Mouse (Mus musculus): ENCODE data around the gene Pola1. TPM values are rescaled to one million over a fixed set of nuclear protein-coding genes. Genes with fewer than 3 reads are reported as not detected.

Gene Pola1
- polyA plus RNA-seq, 1 experiment: 1.4 TPM

GRCm38 (mm10) chrX:93650738-93651137, 18.8 kb upstream of the Pola1 start:
- TF ChIP-seq SRF (IDR thresholded peaks at IDR 0.05; ENCODE audit: control insufficient read depth, insufficient read length, low read depth): no peak
- TF ChIP-seq MAX (IDR thresholded peaks at IDR 0.05; ENCODE audit: low read depth): no peak
- TF ChIP-seq CEBPB (IDR thresholded peaks at IDR 0.05; ENCODE audit: insufficient read depth, poor library complexity, severe bottlenecking): no peak
- no peak for TF ChIP-seq USF1 (IDR thresholded peaks at IDR 0.05; ENCODE audit: low read depth)
- no peak for TF ChIP-seq TCF12 (IDR thresholded peaks at IDR 0.05; ENCODE audit: insufficient read depth, poor library complexity, severe bottlenecking)
- no peak for TF ChIP-seq TCF3 (IDR thresholded peaks at IDR 0.05; ENCODE audit: insufficient read length, low read depth)
- no peak for TF ChIP-seq REST (IDR thresholded peaks at IDR 0.05; ENCODE audit: insufficient read depth, insufficient read length)
- TF ChIP-seq E2F4 (IDR thresholded peaks at IDR 0.05; ENCODE audit: insufficient read depth): no peak
- TF ChIP-seq MYOG (IDR thresholded peaks at IDR 0.05; ENCODE audit: control insufficient read depth in 1 of 3, insufficient read depth in 1 of 3, insufficient read length in 2 of 3, low read depth in 2 of 3): no peak
- no peak for TF ChIP-seq MYOD1 (IDR thresholded peaks at IDR 0.05; ENCODE audit: control insufficient read depth in 1 of 3, insufficient read length in 2 of 3, low read depth in 2 of 3)
- Histone ChIP-seq H3K36me3 (ENCODE audit: control insufficient read depth, insufficient read depth) (no peaks in the 10 kb centered on the region), H3K4me3 (no peak overlapping the region), H3K4me2 (ENCODE audit: low read depth) (no peak overlapping the region), H3K27me3 (ENCODE audit: control insufficient read depth, insufficient read depth, insufficient read length) (no peaks in the 10 kb centered on the region), H3ac (ENCODE audit: control insufficient read depth, insufficient read length) (no peak overlapping the region), H3K79me2 (ENCODE audit: control insufficient read depth, insufficient read depth) (no peaks in the 10 kb centered on the region)

- Histone ChIP-seq H3ac (ENCODE audit: control insufficient read depth, insufficient read length) (no peak overlapping the region), H3K79me2 (ENCODE audit: control insufficient read depth, insufficient read depth) (no peaks in the 10 kb centered on the region), H3K27me3 (ENCODE audit: control insufficient read depth, insufficient read depth, insufficient read length) (no peaks in the 10 kb centered on the region), H3K4me2 (ENCODE audit: low read depth) (no peak overlapping the region), H3K36me3 (ENCODE audit: control insufficient read depth, insufficient read depth) (no peaks in the 10 kb centered on the region), H3K4me3 (no peak overlapping the region)
- TF ChIP-seq USF1 (IDR thresholded peaks at IDR 0.05; ENCODE audit: low read depth) (no peak), MYOG (IDR thresholded peaks at IDR 0.05; ENCODE audit: control insufficient read depth in 1 of 3, insufficient read depth in 1 of 3, insufficient read length in 2 of 3, low read depth in 2 of 3) (no peak), CEBPB (IDR thresholded peaks at IDR 0.05; ENCODE audit: insufficient read depth, poor library complexity, severe bottlenecking) (no peak), MYOD1 (IDR thresholded peaks at IDR 0.05; ENCODE audit: control insufficient read depth in 1 of 3, insufficient read length in 2 of 3, low read depth in 2 of 3) (no peak), POLR2A (IDR thresholded peaks at IDR 0.05; ENCODE audit: insufficient read length, low read depth) (no peak), TCF12 (IDR thresholded peaks at IDR 0.05; ENCODE audit: insufficient read depth, poor library complexity, severe bottlenecking) (no peak), TCF3 (IDR thresholded peaks at IDR 0.05; ENCODE audit: insufficient read length, low read depth) (no peak), SRF (IDR thresholded peaks at IDR 0.05; ENCODE audit: control insufficient read depth, insufficient read length, low read depth) (no peak), POLR2AphosphoS2 (IDR thresholded peaks at IDR 0.05; ENCODE audit: insufficient read length, low read depth) (no peak), E2F4 (IDR thresholded peaks at IDR 0.05; ENCODE audit: insufficient read depth) (no peak), REST (IDR thresholded peaks at IDR 0.05; ENCODE audit: insufficient read depth, insufficient read length) (no peak), MAX (IDR thresholded peaks at IDR 0.05; ENCODE audit: low read depth) (no peak)
Observed at GRCm38 (mm10) chrX:93644022-93644421, 12.1 kb upstream of the Pola1 start.

GRCm38 (mm10) chrX:93643600-93643999, 11.6 kb upstream of the Pola1 start:
- H3K4me2 ChIP-seq (ENCODE audit: low read depth): no peak overlapping the region
- no peak overlapping the region for H3ac ChIP-seq (ENCODE audit: control insufficient read depth, insufficient read length)
- H3K36me3 ChIP-seq (ENCODE audit: control insufficient read depth, insufficient read depth): no peaks in the 10 kb centered on the region
- no peak for TF ChIP-seq TCF3 (IDR thresholded peaks at IDR 0.05; ENCODE audit: insufficient read length, low read depth)
- no peak for TF ChIP-seq POLR2A (IDR thresholded peaks at IDR 0.05; ENCODE audit: insufficient read length, low read depth)
- no peak for TF ChIP-seq MYOG (IDR thresholded peaks at IDR 0.05; ENCODE audit: control insufficient read depth in 1 of 3, insufficient read depth in 1 of 3, insufficient read length in 2 of 3, low read depth in 2 of 3)
- TF ChIP-seq USF1 (IDR thresholded peaks at IDR 0.05; ENCODE audit: low read depth): no peak
- no peak for TF ChIP-seq REST (IDR thresholded peaks at IDR 0.05; ENCODE audit: insufficient read depth, insufficient read length)
- TF ChIP-seq MYOD1 (IDR thresholded peaks at IDR 0.05; ENCODE audit: control insufficient read depth in 1 of 3, insufficient read length in 2 of 3, low read depth in 2 of 3): no peak
- TF ChIP-seq E2F4 (IDR thresholded peaks at IDR 0.05; ENCODE audit: insufficient read depth): no peak
- no peak for TF ChIP-seq TCF12 (IDR thresholded peaks at IDR 0.05; ENCODE audit: insufficient read depth, poor library complexity, severe bottlenecking)
- H3K4me3 ChIP-seq: no peak overlapping the region
- H3K79me2 ChIP-seq (ENCODE audit: control insufficient read depth, insufficient read depth): no peaks in the 10 kb centered on the region
- no peaks in the 10 kb centered on the region for H3K27me3 ChIP-seq (ENCODE audit: control insufficient read depth, insufficient read depth, insufficient read length)

- H3K79me2 ChIP-seq (ENCODE audit: control insufficient read depth, insufficient read depth): peaks cover 17% of the 10 kb centered on the region
- H3K4me2 ChIP-seq (ENCODE audit: low read depth): no peak overlapping the region
- no peak for TF ChIP-seq TCF12 (IDR thresholded peaks at IDR 0.05; ENCODE audit: insufficient read depth, poor library complexity, severe bottlenecking)
- no peaks in the 10 kb centered on the region for H3K36me3 ChIP-seq (ENCODE audit: control insufficient read depth, insufficient read depth)
- no peak overlapping the region for H3ac ChIP-seq (ENCODE audit: control insufficient read depth, insufficient read length)
- no peak overlapping the region for H3K4me3 ChIP-seq
- H3K27me3 ChIP-seq (ENCODE audit: control insufficient read depth, insufficient read depth, insufficient read length): no peaks in the 10 kb centered on the region
Observed at GRCm38 (mm10) chrX:93634861-93635375, 3.0 kb upstream of the Pola1 start.

GRCm38 (mm10) chrX:93630256-93630655, 1.7 kb downstream of the Pola1 start:
- H3K4me3 ChIP-seq: peak overlapping the region; percentile 58
- no peak overlapping the region for H3ac ChIP-seq (ENCODE audit: control insufficient read depth, insufficient read length)
- H3K36me3 ChIP-seq (ENCODE audit: control insufficient read depth, insufficient read depth): no peaks in the 10 kb centered on the region
- no peak for TF ChIP-seq REST (IDR thresholded peaks at IDR 0.05; ENCODE audit: insufficient read depth, insufficient read length)
- TF ChIP-seq USF1 (IDR thresholded peaks at IDR 0.05; ENCODE audit: low read depth): no peak
- no peak for TF ChIP-seq MYOG (IDR thresholded peaks at IDR 0.05; ENCODE audit: control insufficient read depth in 1 of 3, insufficient read depth in 1 of 3, insufficient read length in 2 of 3, low read depth in 2 of 3)
- TF ChIP-seq POLR2AphosphoS2 (IDR thresholded peaks at IDR 0.05; ENCODE audit: insufficient read length, low read depth): no peak
- no peak for TF ChIP-seq POLR2A (IDR thresholded peaks at IDR 0.05; ENCODE audit: insufficient read length, low read depth)
- TF ChIP-seq SRF (IDR thresholded peaks at IDR 0.05; ENCODE audit: control insufficient read depth, insufficient read length, low read depth): no peak
- no peak for TF ChIP-seq E2F4 (IDR thresholded peaks at IDR 0.05; ENCODE audit: insufficient read depth)
- TF ChIP-seq TCF12 (IDR thresholded peaks at IDR 0.05; ENCODE audit: insufficient read depth, poor library complexity, severe bottlenecking): no peak
- H3K79me2 ChIP-seq (ENCODE audit: control insufficient read depth, insufficient read depth): peaks cover 40% of the 10 kb centered on the region
- peak overlapping the region; percentile 71 for H3K4me2 ChIP-seq (ENCODE audit: low read depth)
- no peaks in the 10 kb centered on the region for H3K27me3 ChIP-seq (ENCODE audit: control insufficient read depth, insufficient read depth, insufficient read length)

Data from myocyte (in vitro differentiated cells).